Mouse (Mus musculus): ENCODE measurements around the gene Slc9c1. TPM values are rescaled to one million over a fixed set of nuclear protein-coding genes. Genes with fewer than 3 reads are reported as not detected.

Slc9c1 gene
- polyA plus RNA-seq, 1 experiment from 2014 or later: not detected

- no peak overlapping the region for H3K4me3 ChIP-seq (replicated peaks; ENCODE audit: low read depth, low read length)
- ATAC-seq (ENCODE audit: low FRiP score, low TSS enrichment) (no peak), DNase-seq (no peak)
- WGBS: 90% methylated on average over 4 of the region's 4 CpGs
- no peaks in the 10 kb centered on the region for H3K27me3 ChIP-seq (ENCODE audit: control insufficient read depth, insufficient read depth, low read length)
- H3K9ac ChIP-seq (replicated peaks; ENCODE audit: low read length): no peak overlapping the region
- no peak overlapping the region for H3K4me2 ChIP-seq (ENCODE audit: low read length)
- H3K4me1 ChIP-seq (ENCODE audit: control insufficient read depth, insufficient read depth, low read length): no peaks in the 10 kb centered on the region
- H3K36me3 ChIP-seq (ENCODE audit: control insufficient read depth, insufficient read depth, low read length): no peaks in the 10 kb centered on the region
- no peaks in the 10 kb centered on the region for H3K9me3 ChIP-seq (ENCODE audit: control insufficient read depth, low read length)
- no peak overlapping the region for H3K27ac ChIP-seq (replicated peaks; ENCODE audit: low read depth, low read length)
These were observed 97.3 kb downstream of the Slc9c1 start for GRCm38 (mm10) chr16:45632420-45632819.

- Histone ChIP-seq H3K27me3 (ENCODE audit: control insufficient read depth, insufficient read depth, low read length) (no peaks in the 10 kb centered on the region), H3K36me3 (ENCODE audit: control insufficient read depth, insufficient read depth, low read length) (no peaks in the 10 kb centered on the region), H3K9ac (replicated peaks; ENCODE audit: low read length) (no peak overlapping the region), H3K4me1 (ENCODE audit: control insufficient read depth, insufficient read depth, low read length) (no peaks in the 10 kb centered on the region), H3K4me3 (replicated peaks; ENCODE audit: low read depth, low read length) (no peak overlapping the region), H3K27ac (replicated peaks; ENCODE audit: low read depth, low read length) (no peak overlapping the region), H3K4me2 (ENCODE audit: low read length) (no peak overlapping the region), H3K9me3 (ENCODE audit: control insufficient read depth, low read length) (no peaks in the 10 kb centered on the region)
- ATAC-seq (ENCODE audit: low FRiP score, low TSS enrichment) (no peak), DNase-seq (no peak)
- 89% methylated on average over 2 of the region's 2 CpGs for WGBS
These were observed 100.7 kb downstream of the Slc9c1 start for GRCm38 (mm10) chr16:45635826-45636225.

GRCm38 (mm10) chr16:45640070-45640762 lies 105.1 kb downstream of the Slc9c1 start:
- DNase-seq (no peak), ATAC-seq (ENCODE audit: low FRiP score, low TSS enrichment) (no peak)
- Histone ChIP-seq H3K9ac (replicated peaks; ENCODE audit: low read length) (no peak overlapping the region), H3K4me2 (ENCODE audit: low read length) (no peak overlapping the region), H3K36me3 (ENCODE audit: control insufficient read depth, insufficient read depth, low read length) (no peaks in the 10 kb centered on the region), H3K27ac (replicated peaks; ENCODE audit: low read depth, low read length) (no peak overlapping the region), H3K27me3 (ENCODE audit: control insufficient read depth, insufficient read depth, low read length) (no peaks in the 10 kb centered on the region), H3K4me3 (replicated peaks; ENCODE audit: low read depth, low read length) (no peak overlapping the region), H3K9me3 (ENCODE audit: control insufficient read depth, low read length) (no peaks in the 10 kb centered on the region), H3K4me1 (ENCODE audit: control insufficient read depth, insufficient read depth, low read length) (no peaks in the 10 kb centered on the region)
- 88% methylated on average over 10 of the region's 10 CpGs for WGBS

- ATAC-seq (ENCODE audit: low FRiP score, low TSS enrichment): no peak
- DNase-seq: no peak
- no peak overlapping the region for H3K4me3 ChIP-seq (replicated peaks; ENCODE audit: low read depth, low read length)
- H3K9ac ChIP-seq (replicated peaks; ENCODE audit: low read length): no peak overlapping the region
- 79% methylated on average over 3 of the region's 3 CpGs for WGBS
- H3K27me3 ChIP-seq (ENCODE audit: control insufficient read depth, insufficient read depth, low read length): no peaks in the 10 kb centered on the region
- no peak overlapping the region for H3K27ac ChIP-seq (replicated peaks; ENCODE audit: low read depth, low read length)
- H3K4me1 ChIP-seq (ENCODE audit: control insufficient read depth, insufficient read depth, low read length): no peaks in the 10 kb centered on the region
- no peaks in the 10 kb centered on the region for H3K9me3 ChIP-seq (ENCODE audit: control insufficient read depth, low read length)
- no peak overlapping the region for H3K4me2 ChIP-seq (ENCODE audit: low read length)
- no peaks in the 10 kb centered on the region for H3K36me3 ChIP-seq (ENCODE audit: control insufficient read depth, insufficient read depth, low read length)
These were observed 106.2 kb downstream of the Slc9c1 start for GRCm38 (mm10) chr16:45641301-45641700.

GRCm38 (mm10) chr16:45643944-45644343 lies 108.8 kb downstream of the Slc9c1 start:
- no peak for DNase-seq
- 95% methylated on average over 3 of the region's 3 CpGs for WGBS
- H3K4me1 ChIP-seq (ENCODE audit: control insufficient read depth, insufficient read depth, low read length): no peaks in the 10 kb centered on the region
- no peaks in the 10 kb centered on the region for H3K27me3 ChIP-seq (ENCODE audit: control insufficient read depth, insufficient read depth, low read length)
- H3K4me3 ChIP-seq (replicated peaks; ENCODE audit: low read depth, low read length): no peak overlapping the region
- no peak overlapping the region for H3K27ac ChIP-seq (replicated peaks; ENCODE audit: low read depth, low read length)
- no peaks in the 10 kb centered on the region for H3K36me3 ChIP-seq (ENCODE audit: control insufficient read depth, insufficient read depth, low read length)
- H3K9ac ChIP-seq (replicated peaks; ENCODE audit: low read length): no peak overlapping the region
- ATAC-seq (ENCODE audit: low FRiP score, low TSS enrichment): no peak
- H3K9me3 ChIP-seq (ENCODE audit: control insufficient read depth, low read length): no peaks in the 10 kb centered on the region
- H3K4me2 ChIP-seq (ENCODE audit: low read length): no peak overlapping the region

GRCm38 (mm10) chr16:45644380-45644779 lies 109.3 kb downstream of the Slc9c1 start:
- Histone ChIP-seq H3K9me3 (ENCODE audit: control insufficient read depth, low read length) (no peaks in the 10 kb centered on the region), H3K27ac (replicated peaks; ENCODE audit: low read depth, low read length) (no peak overlapping the region), H3K4me1 (ENCODE audit: control insufficient read depth, insufficient read depth, low read length) (no peaks in the 10 kb centered on the region), H3K4me3 (replicated peaks; ENCODE audit: low read depth, low read length) (no peak overlapping the region), H3K9ac (replicated peaks; ENCODE audit: low read length) (no peak overlapping the region), H3K27me3 (ENCODE audit: control insufficient read depth, insufficient read depth, low read length) (no peaks in the 10 kb centered on the region), H3K4me2 (ENCODE audit: low read length) (no peak overlapping the region), H3K36me3 (ENCODE audit: control insufficient read depth, insufficient read depth, low read length) (no peaks in the 10 kb centered on the region)
- WGBS: 79% methylated on average over 6 of the region's 6 CpGs
- DNase-seq (no peak), ATAC-seq (ENCODE audit: low FRiP score, low TSS enrichment) (no peak)

- Histone ChIP-seq H3K9me3 (ENCODE audit: control insufficient read depth, low read length) (no peaks in the 10 kb centered on the region), H3K4me1 (ENCODE audit: control insufficient read depth, insufficient read depth, low read length) (no peaks in the 10 kb centered on the region), H3K36me3 (ENCODE audit: control insufficient read depth, insufficient read depth, low read length) (no peaks in the 10 kb centered on the region), H3K4me3 (replicated peaks; ENCODE audit: low read depth, low read length) (no peak overlapping the region), H3K9ac (replicated peaks; ENCODE audit: low read length) (no peak overlapping the region), H3K27ac (replicated peaks; ENCODE audit: low read depth, low read length) (no peak overlapping the region), H3K4me2 (ENCODE audit: low read length) (no peak overlapping the region), H3K27me3 (ENCODE audit: control insufficient read depth, insufficient read depth, low read length) (0 out of 2 replicates have a peak, but pooled peaks cover 4% of the 10 kb centered on the region)
- ATAC-seq (ENCODE audit: low FRiP score, low TSS enrichment) (no peak), DNase-seq (no peak)
- 81% methylated on average over 2 of the region's 2 CpGs for WGBS
These were observed 116.4 kb downstream of the Slc9c1 start for GRCm38 (mm10) chr16:45651497-45651896.

- 0 out of 2 replicates have a peak, but pooled peaks cover 4% of the 10 kb centered on the region for H3K27me3 ChIP-seq (ENCODE audit: control insufficient read depth, insufficient read depth, low read length)
- H3K4me1 ChIP-seq (ENCODE audit: control insufficient read depth, insufficient read depth, low read length): no peaks in the 10 kb centered on the region
- no peak overlapping the region for H3K27ac ChIP-seq (replicated peaks; ENCODE audit: low read depth, low read length)
- peak overlapping the region; percentile 46 for H3K4me2 ChIP-seq (ENCODE audit: low read length)
- no peak overlapping the region for H3K9ac ChIP-seq (replicated peaks; ENCODE audit: low read length)
- ATAC-seq (ENCODE audit: low FRiP score, low TSS enrichment) (no peak), DNase-seq (no peak)
- peak overlapping the region; percentile 16 for H3K4me3 ChIP-seq (replicated peaks; ENCODE audit: low read depth, low read length)
- WGBS: 15% methylated on average over 17 of the region's 17 CpGs
- no peaks in the 10 kb centered on the region for H3K9me3 ChIP-seq (ENCODE audit: control insufficient read depth, low read length)
- H3K36me3 ChIP-seq (ENCODE audit: control insufficient read depth, insufficient read depth, low read length): no peaks in the 10 kb centered on the region
These were observed 118.2 kb downstream of the Slc9c1 start for GRCm38 (mm10) chr16:45653009-45653933.

Measured in midbrain, embryonic 14.5 days (tissue).